Mouse (Mus musculus) frontal cortex, postnatal 25 days (tissue): ENCODE data around the gene Slc29a1.

Experiments
- DNase-seq, 2 experiments: peaks; one replicate each; pipeline ENCODE4 v3.0.0; 2022; ENCODE audit warnings: low spot score in 2 of 2

Gene Slc29a1

DNA sequence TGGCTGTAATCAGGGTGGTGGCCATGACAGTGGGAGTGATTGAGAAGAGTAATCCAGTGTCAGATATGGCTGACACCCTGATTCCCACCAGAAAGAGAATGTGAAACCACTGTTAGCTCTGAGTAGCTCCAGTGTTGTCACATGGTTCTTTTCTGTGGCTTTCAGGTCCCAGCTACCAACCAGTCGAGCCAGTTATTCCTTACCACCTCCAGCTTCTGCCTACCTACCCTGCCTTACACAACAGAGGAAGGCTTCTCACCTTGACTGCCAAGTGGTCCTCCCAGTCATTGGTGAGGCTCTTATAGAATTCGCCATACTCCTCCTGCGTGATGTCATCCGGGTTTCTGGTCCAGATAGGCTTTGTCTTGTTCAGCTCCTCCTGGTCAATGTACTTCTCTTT, 29.4 kb downstream of the Slc29a1 start:
- DNase-seq, result no peak

- DNase-seq, result no peak
Measured at GRCm38 (mm10) chr17:45568990-45569389, 30.4 kb downstream of the Slc29a1 start.

GRCm38 (mm10) chr17:45567162-45567601, 32.2 kb downstream of the Slc29a1 start:
- no peak for DNase-seq

GRCm38 (mm10) chr17:45566360-45567161, 32.8 kb downstream of the Slc29a1 start:
- DNase-seq, result no peak

- DNase-seq, result no peak
Measured at GRCm38 (mm10) chr17:45566031-45566359, 33.4 kb downstream of the Slc29a1 start.

GRCm38 (mm10) chr17:45565103-45565502, 34.3 kb downstream of the Slc29a1 start:
- DNase-seq, result no peak

DNA sequence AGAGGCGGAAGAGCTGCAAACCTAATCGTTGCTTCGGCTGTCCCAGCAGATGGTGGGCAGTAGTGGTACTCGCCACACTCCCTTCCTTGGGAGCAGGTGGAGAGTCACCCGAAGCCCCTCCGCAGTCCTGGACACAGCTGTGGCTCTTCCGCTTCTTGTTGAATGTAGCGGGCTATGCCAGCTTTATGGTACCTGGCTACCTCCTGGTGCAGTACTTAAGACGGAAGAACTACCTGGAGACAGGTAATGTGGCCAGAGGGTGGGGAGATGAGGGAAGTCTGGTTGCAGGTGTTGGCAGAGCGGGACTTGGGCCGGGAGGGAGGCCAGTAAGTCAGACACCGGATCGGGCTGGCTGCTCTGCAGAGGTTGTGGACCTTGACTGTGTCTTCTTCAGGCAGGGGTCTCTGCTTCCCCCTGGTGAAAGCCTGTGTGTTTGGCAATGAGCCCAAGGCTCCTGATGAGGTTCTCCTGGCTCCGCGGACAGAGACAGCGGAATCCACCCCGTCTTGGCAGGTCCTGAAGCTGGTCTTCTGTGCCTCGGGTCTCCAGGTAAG, 34.8 kb downstream of the Slc29a1 start:
- DNase-seq, result no peak

DNA sequence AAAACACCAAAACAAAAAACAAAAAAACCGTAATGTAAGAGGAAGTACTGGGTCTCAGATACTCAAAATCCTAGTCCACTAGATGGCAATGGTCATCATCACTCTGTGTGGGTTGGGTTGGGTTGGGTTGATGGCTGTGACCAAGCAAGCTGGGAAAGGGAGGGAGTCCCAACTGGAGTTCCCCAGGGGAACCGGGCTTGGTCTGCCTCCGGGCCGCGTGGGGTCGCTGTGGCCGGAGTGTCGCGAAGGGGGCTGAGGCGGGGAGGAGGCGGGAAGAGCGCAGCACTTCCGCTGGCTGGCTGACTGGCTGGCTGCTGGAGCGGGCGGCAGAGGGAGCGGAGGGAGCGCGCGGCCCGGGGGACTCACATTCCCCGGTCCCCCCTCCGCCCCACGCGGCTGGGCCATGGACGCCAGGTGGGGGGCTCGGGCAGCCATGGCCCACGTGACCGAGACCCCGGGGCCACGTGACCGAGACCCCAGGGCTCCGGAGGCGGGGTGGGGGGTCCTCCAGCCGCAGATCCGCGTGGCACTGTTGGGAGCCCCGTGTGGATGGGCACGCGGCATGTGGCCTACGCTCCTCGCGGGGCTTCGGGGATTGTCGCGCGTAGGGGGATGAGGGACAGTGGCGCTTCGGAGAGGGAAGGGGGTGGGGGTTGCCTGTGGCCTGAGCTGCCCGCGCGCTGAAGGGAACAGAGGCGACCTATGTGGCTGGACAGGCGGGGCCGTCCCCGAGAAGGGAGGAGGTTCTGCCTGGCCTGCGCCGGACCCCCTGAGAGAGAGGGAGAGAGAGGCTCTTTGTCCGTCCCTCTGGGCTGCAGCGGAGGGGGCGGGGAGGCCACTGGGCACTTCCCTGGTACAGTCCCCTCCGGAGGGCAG, 35.5 kb downstream of the Slc29a1 start, which contains the start of gene Slc35b2:
Slc35b2 (plus strand) TSS at position 220 of the 876 bp plus-strand sequence.
- DNase-seq, result peak; percentile 71 to 80

GRCm38 (mm10) chr17:45563216-45563615, 36.2 kb downstream of the Slc29a1 start:
- DNase-seq, result no peak

GRCm38 (mm10) chr17:45559732-45560525, 39.5 kb downstream of the Slc29a1 start:
- DNase-seq, result no peak

- DNase-seq, result no peak
Measured at GRCm38 (mm10) chr17:45557998-45558862, 41.2 kb downstream of the Slc29a1 start.

GRCm38 (mm10) chr17:45557246-45557824, 42.1 kb downstream of the Slc29a1 start:
- no peak for DNase-seq

DNA sequence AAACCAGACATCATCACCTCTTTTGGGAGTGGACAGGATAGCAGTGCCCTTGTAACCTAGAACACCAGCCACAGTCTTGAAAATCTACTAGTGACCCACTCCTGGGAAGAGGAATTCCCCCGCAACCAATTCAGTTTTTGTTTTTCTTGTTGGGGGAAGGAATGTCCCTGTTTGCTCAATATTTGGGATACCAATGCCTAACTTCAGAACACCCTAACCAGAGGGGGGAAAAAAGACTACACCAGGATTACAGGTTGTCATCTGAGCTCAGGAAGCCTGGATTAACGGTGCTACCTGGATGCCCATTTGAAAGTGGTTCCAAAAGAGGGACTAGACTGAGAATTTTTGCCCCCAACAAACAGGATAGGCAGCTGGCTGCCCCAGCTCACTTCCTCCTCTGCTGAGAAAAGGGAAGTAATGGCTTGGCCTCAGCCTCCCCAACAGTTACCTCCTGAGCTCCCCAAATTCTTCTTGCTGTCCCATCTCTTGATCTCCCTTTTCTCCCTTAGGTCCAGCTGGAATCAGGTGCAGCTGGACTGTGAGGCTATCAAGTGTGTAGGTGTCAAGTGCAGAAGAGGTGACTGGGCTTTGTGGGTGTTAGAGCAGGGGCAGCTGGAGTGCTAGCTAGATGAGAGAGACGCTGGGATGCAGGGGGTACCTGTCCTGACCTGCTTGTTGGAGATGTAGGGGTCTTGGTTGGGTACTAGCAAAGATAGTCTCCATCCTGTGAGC, 42.7 kb downstream of the Slc29a1 start:
- no peak for DNase-seq

DNA sequence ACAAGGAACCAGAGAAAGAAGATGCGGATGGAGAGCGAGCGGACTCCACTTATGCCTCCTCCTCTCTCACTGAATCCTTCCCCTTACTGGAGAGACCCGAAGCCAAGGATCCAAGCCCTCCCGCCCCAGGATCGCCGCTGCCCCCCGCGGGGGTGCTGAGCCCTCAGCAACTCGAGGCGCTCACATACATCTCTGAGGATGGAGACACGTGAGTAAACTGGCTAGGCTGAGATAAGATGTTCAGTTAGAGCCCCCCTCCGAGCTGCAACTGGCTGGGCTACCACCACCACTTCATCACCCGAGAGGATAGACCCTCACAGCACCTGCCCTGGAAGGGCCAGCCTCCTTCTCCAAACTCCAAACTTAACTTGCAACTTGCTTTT, 43.3 kb downstream of the Slc29a1 start:
- no peak for DNase-seq

DNA sequence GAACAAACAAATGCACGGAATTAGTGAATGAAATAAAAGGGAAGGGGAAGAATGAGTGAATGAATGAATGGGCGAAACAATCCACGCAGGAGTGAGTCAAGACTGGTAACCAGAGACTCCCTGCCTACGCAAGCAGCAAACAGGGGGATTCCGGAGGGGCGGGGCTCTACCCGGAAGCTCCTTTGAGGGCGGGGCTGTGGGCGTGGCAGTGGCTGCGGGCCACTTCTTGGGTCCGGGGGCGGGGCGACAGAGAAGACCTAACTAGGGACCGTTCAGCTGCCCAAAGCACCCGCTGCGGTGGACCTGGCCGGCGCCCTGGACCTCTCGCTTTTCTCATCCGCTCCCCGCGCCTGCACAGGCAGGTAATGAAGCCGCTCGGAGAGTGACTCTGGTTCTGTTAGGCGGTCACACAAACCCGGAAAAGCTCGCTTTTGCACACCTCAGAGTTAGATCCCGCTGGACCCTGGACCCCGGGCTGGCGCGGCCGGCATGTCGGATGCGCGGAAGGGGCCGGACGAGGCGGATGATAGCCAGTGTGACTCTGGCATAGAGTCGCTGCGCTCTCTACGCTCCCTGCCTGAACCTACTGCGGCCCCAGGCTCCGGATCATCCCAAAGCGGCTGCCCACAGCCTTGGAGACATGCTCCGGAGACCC, 43.8 kb downstream of the Slc29a1 start, which contains the start of gene Nfkbie:
Nfkbie (plus strand) TSS at position 252 of the 655 bp plus-strand sequence.
- DNase-seq, result peak; percentile 79 to 84

DNA sequence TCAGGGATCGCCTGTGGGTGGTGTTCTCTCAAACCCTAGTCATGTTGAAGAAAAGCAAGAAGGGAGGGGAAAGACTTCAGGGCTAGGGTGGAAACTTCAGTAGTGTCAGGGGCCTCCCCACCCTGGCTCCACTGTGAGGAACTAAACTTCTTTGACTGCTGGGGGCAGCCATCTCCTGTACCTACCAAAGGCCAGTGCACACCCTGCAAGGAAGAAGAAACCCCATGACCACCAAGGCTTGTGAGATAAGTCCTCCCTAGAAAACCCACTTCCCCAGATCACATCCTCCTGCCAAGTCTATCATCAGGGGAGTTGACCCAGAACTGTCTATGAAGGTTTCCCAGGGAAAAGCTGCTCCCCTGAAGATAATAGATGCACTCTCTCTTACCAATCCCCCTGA, 45.0 kb downstream of the Slc29a1 start:
- DNase-seq, result no peak

- DNase-seq, result no peak
Measured at GRCm38 (mm10) chr17:45553065-45553464, 46.3 kb downstream of the Slc29a1 start.

DNA sequence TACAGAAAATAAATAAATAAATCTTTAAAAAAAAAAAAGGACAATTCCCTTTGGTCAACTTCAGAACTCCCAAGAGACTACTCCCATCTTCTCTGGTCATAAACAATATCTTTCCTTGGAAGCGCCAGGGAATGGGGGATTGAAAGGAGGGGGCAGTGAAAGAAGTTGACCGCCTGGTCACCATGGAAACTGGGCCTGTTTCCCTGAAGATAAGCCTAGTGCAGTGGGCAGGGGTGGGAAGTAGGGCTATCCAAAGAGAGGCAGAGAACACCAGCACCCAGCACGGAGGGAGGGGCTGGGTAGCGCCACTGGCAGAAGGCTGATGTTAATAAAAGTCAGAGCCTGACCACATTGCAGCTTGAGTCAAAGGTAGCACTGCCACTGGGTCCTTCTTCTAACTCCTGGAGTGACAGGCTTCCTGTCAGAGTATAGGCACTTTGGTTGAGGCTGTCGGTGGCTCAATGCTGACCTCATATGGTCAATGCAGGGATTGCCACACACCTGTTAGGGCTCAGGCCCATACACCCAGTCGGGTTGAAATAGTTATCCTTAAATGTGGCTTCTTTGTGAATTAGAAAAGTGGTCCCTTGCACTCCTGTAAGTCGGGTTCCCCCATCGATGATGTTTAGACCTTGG, 47.5 kb downstream of the Slc29a1 start:
- peak; percentile 80 to 85 for DNase-seq
